8 mouse cellular contexts compared by ENCODE assay signal in the genomic region with DNA sequence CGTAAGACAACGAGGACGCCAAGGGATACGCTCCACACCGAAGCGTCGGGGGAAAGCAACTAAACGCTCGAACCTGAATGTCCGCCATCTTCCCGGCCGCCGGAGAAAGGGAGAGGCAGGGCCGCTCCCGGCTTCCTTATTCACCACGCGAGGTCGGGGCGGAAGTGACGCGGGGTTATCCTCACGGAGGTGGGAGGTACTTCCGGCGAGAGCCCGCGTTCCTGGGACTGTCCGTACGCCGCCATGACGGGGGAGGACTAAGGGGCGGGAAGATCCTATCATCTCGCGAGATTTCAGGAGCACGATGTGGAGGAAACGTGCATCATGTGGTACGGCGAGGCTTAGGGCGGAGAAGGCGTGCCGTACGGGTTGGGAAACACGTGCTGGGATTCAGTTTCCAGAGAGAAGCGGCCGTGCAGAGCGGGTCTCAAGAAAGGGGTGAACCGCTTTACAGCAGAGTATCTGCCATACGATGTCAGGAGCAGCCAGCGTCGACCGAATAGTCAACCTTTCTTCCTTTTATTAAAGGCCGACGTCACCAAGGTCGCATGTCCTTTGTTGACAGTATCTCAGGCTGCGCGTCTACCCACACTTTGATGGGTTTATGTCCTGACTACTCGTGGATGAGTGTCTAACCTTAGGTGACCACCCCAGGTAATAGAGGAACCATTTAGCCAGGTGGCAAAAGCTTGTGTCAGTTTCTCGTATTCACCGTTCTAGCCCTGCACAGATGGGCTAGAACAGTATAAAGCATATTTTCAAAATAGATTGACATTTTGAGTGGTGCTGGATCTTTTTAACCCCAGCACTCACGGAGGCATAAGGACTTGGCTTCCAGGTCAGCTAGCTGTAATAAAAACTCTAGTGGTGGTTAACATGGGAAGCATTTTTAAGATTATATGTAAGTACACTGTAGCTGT. TPM values are rescaled to one million over a fixed set of nuclear protein-coding genes. Genes with fewer than 3 reads are reported as not detected.
A peak's percentile ranks its signal among the peaks of the same experiment; 100 is the strongest.
DNase-seq lines count a peak whose midpoint lies in the region; ATAC-seq lines count a peak whose summit lies in the region.

Gene Rps11 (minus strand): TSS at position 216 of the 920 bp plus-strand sequence.

- intact Hi-C loops in gastrocnemius, postnatal 14 days (cut with DNase I; ENCODE audit: low total_unique reads), result no loop called here
- intact Hi-C loops in left cerebral cortex, postnatal 10 days (cut with DNase I), result loop anchor here (5.0 kb wide), 1 partner anchor 42 kb away; no protein-coding TSS in a partner anchor

- DNase-seq in adrenal gland, adult (ENCODE audit: inconsistent age in 2 of 2, low spot score in 1 of 2), result peak; percentile 99
- DNase-seq in embryo, embryonic 10.5 days (ENCODE audit: low spot score), result peak; percentile 100
- peak; percentile 99 for DNase-seq in gastrocnemius, postnatal 14 days
- peak; percentile 99 for DNase-seq in left cerebral cortex, postnatal 10 days (ENCODE audit: extremely low spot score in 1 of 2, low spot score in 2 of 2)
- DNase-seq in right cerebral cortex, postnatal 25 days, result peak; percentile 99
- DNase-seq in urinary bladder, postnatal 4 days (ENCODE audit: low spot score in 2 of 2), result peak; percentile 98 to 99

- ATAC-seq in inflammation-experienced regulatory T-cells, adult 6 months, result peak; percentile 63
- peak; percentile 57 for ATAC-seq in megakaryocyte-erythroid progenitor cell, adult 5-6 weeks (replicated peaks; ENCODE audit: low FRiP score, low TSS enrichment, poor library complexity, severe bottlenecking)

RNA-seq across cellular contexts. Expression of gene Rps11, which starts in this region (rescaled TPM):
- total RNA-seq in gastrocnemius, postnatal 14 days (2021), result 100 to 1,000 TPM; 599 to 696 TPM
- polyA plus RNA-seq in inflammation-experienced regulatory T-cells, adult 6 months (2017; shearing (Covaris generic)), result 1,000 to 10,000 TPM; 3,557 to 4,924 (median 4,468) TPM
- total RNA-seq in left cerebral cortex, postnatal 10 days (2021), result 100 to 1,000 TPM; 482 to 530 TPM
- 3,773 and 4,118 TPM in 2 replicates for total RNA-seq in megakaryocyte-erythroid progenitor cell, adult 5-6 weeks (2014; fragmentation: Nextera tagmentation)
- total RNA-seq in megakaryocyte-erythroid progenitor cell, adult 5-6 weeks (2017), result 1,409 and 1,705 TPM in 2 replicates

Comparison
In these comparisons a context has a peak if more than half of its experiments do, and no peak if none do; other contexts are left out.
1. Peak in every context shown above with its lines: DNase-seq and ATAC-seq.